Mouse (Mus musculus): ENCODE data around the gene Pkd2l1.

DNA sequence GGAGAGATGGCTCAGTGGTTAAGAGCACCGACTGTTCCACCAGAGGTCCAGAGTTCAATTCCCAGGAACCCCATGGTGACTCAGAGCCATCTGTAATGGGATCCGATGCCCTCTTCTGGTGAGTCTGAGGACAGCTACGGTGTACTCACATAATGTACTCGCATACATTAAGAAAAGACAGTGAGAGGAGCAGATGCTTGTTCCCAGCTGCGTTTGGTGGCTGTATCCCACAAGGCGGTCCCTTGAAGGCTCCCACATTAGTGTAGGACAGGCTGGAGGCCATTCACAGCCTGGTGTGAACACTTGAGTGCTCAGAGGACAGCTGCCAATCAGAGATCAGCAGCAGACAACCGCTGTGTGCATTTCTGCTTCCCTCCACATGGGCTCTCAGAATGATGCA, 80.5 kb downstream of the Pkd2l1 start:
- TF ChIP-seq EP300 (IDR thresholded peaks at IDR 0.05; ENCODE audit: low read depth): no peak
- peak; percentile 16 for TF ChIP-seq CTCF (IDR thresholded peaks at IDR 0.05; ENCODE audit: low read depth)

Data from heart, postnatal 0 days (tissue).